Mouse (Mus musculus): ENCODE data around the gene Trmt112. TPM values are rescaled to one million over a fixed set of nuclear protein-coding genes. Genes with fewer than 3 reads are reported as not detected.

Gene Trmt112
- polyA plus RNA-seq, 1 experiment from 2014 or later, result 169 TPM

GRCm38 (mm10) chr19:6947742-6948141 is 38.2 kb downstream of the Trmt112 start:
- no peak for ATAC-seq (replicated peaks; ENCODE audit: low FRiP score)
- no peak for DNase-seq (ENCODE audit: low spot score)
- H3K9me3 ChIP-seq (ENCODE audit: control insufficient read depth, low read length), result no peaks in the 10 kb centered on the region
- H3K27me3 ChIP-seq (replicated peaks; ENCODE audit: control insufficient read depth, insufficient read depth, low read length), result no peaks in the 10 kb centered on the region
- WGBS, result 56% methylated on average over 4 of the region's 4 CpGs
- H3K4me3 ChIP-seq (ENCODE audit: low read depth, low read length), result no peak overlapping the region
- peaks cover 26% of the 10 kb centered on the region for H3K4me1 ChIP-seq (replicated peaks; ENCODE audit: control insufficient read depth, insufficient read depth, low read length)
- H3K9ac ChIP-seq (ENCODE audit: low read depth, low read length), result no peak overlapping the region
- H3K27ac ChIP-seq (ENCODE audit: low read depth, low read length), result no peak overlapping the region
- H3K4me2 ChIP-seq, result no peak overlapping the region
- 0 out of 2 replicates have a peak, but pooled peaks cover 3% of the 10 kb centered on the region for H3K36me3 ChIP-seq (ENCODE audit: control insufficient read depth, insufficient read depth, low read length)

GRCm38 (mm10) chr19:6948186-6948585 is 38.7 kb downstream of the Trmt112 start:
- ATAC-seq (replicated peaks; ENCODE audit: low FRiP score), result no peak
- WGBS, result 83% methylated on average over 4 of the region's 4 CpGs
- Histone ChIP-seq H3K27me3 (replicated peaks; ENCODE audit: control insufficient read depth, insufficient read depth, low read length) (no peaks in the 10 kb centered on the region), H3K9ac (ENCODE audit: low read depth, low read length) (no peak overlapping the region), H3K4me2 (no peak overlapping the region), H3K36me3 (ENCODE audit: control insufficient read depth, insufficient read depth, low read length) (0 out of 2 replicates have a peak, but pooled peaks cover 3% of the 10 kb centered on the region), H3K4me3 (ENCODE audit: low read depth, low read length) (no peak overlapping the region), H3K9me3 (ENCODE audit: control insufficient read depth, low read length) (no peaks in the 10 kb centered on the region), H3K27ac (ENCODE audit: low read depth, low read length) (no peak overlapping the region), H3K4me1 (replicated peaks; ENCODE audit: control insufficient read depth, insufficient read depth, low read length) (peaks cover 26% of the 10 kb centered on the region)
- DNase-seq (ENCODE audit: low spot score), result no peak

- no peak overlapping the region for H3K4me3 ChIP-seq (ENCODE audit: low read depth, low read length)
- H3K9me3 ChIP-seq (ENCODE audit: control insufficient read depth, low read length), result no peaks in the 10 kb centered on the region
- DNase-seq (ENCODE audit: low spot score) (no peak), ATAC-seq (replicated peaks; ENCODE audit: low FRiP score) (no peak)
- WGBS, result 88% methylated on average over 5 of the region's 5 CpGs
- H3K4me1 ChIP-seq (replicated peaks; ENCODE audit: control insufficient read depth, insufficient read depth, low read length), result peaks cover 27% of the 10 kb centered on the region
- no peaks in the 10 kb centered on the region for H3K27me3 ChIP-seq (replicated peaks; ENCODE audit: control insufficient read depth, insufficient read depth, low read length)
- peaks cover 6% of the 10 kb centered on the region; the same call in 1 of the 2 replicates for H3K36me3 ChIP-seq (ENCODE audit: control insufficient read depth, insufficient read depth, low read length)
- H3K4me2 ChIP-seq, result peak overlapping the region; percentile 98
- H3K27ac ChIP-seq (ENCODE audit: low read depth, low read length), result no peak overlapping the region
- H3K9ac ChIP-seq (ENCODE audit: low read depth, low read length), result 0 out of 2 replicates have a peak overlapping the region, but pooled peaks have one; percentile 1
Measured at GRCm38 (mm10) chr19:6949532-6949931, 40.0 kb downstream of the Trmt112 start.

GRCm38 (mm10) chr19:6949951-6950350 is 40.5 kb downstream of the Trmt112 start:
- DNase-seq (ENCODE audit: low spot score) (no peak), ATAC-seq (replicated peaks; ENCODE audit: low FRiP score) (no peak)
- no peaks in the 10 kb centered on the region for H3K27me3 ChIP-seq (replicated peaks; ENCODE audit: control insufficient read depth, insufficient read depth, low read length)
- H3K9me3 ChIP-seq (ENCODE audit: control insufficient read depth, low read length), result no peaks in the 10 kb centered on the region
- peaks cover 27% of the 10 kb centered on the region for H3K4me1 ChIP-seq (replicated peaks; ENCODE audit: control insufficient read depth, insufficient read depth, low read length)
- peak overlapping the region; percentile 89 for H3K9ac ChIP-seq (ENCODE audit: low read depth, low read length)
- no peak overlapping the region for H3K27ac ChIP-seq (ENCODE audit: low read depth, low read length)
- H3K36me3 ChIP-seq (ENCODE audit: control insufficient read depth, insufficient read depth, low read length), result peaks cover 9% of the 10 kb centered on the region; the same call in 1 of the 2 replicates
- H3K4me2 ChIP-seq, result peak overlapping the region; percentile 98
- 62% methylated on average over 5 of the region's 5 CpGs for WGBS
- H3K4me3 ChIP-seq (ENCODE audit: low read depth, low read length), result peak overlapping the region; percentile 64

GRCm38 (mm10) chr19:6950613-6951153 is 41.2 kb downstream of the Trmt112 start:
- Histone ChIP-seq H3K27me3 (replicated peaks; ENCODE audit: control insufficient read depth, insufficient read depth, low read length) (no peaks in the 10 kb centered on the region), H3K4me1 (replicated peaks; ENCODE audit: control insufficient read depth, insufficient read depth, low read length) (peaks cover 27% of the 10 kb centered on the region), H3K27ac (ENCODE audit: low read depth, low read length) (peak overlapping the region; percentile 98), H3K4me2 (peak overlapping the region; percentile 98), H3K4me3 (ENCODE audit: low read depth, low read length) (peak overlapping the region; percentile 64), H3K36me3 (ENCODE audit: control insufficient read depth, insufficient read depth, low read length) (peaks cover 10% of the 10 kb centered on the region; the same call in 1 of the 2 replicates), H3K9ac (ENCODE audit: low read depth, low read length) (peak overlapping the region; percentile 89), H3K9me3 (ENCODE audit: control insufficient read depth, low read length) (no peaks in the 10 kb centered on the region)
- peak; percentile 71 for DNase-seq (ENCODE audit: low spot score)
- ATAC-seq (replicated peaks; ENCODE audit: low FRiP score), result peak; percentile 34
- WGBS, result under 1% methylated on average over 28 of the region's 28 CpGs

- Histone ChIP-seq H3K4me1 (replicated peaks; ENCODE audit: control insufficient read depth, insufficient read depth, low read length) (peaks cover 27% of the 10 kb centered on the region), H3K27ac (ENCODE audit: low read depth, low read length) (peak overlapping the region; percentile 98), H3K4me3 (ENCODE audit: low read depth, low read length) (peak overlapping the region; percentile 64), H3K36me3 (ENCODE audit: control insufficient read depth, insufficient read depth, low read length) (peaks cover 10% of the 10 kb centered on the region; the same call in 1 of the 2 replicates), H3K9me3 (ENCODE audit: control insufficient read depth, low read length) (no peaks in the 10 kb centered on the region), H3K27me3 (replicated peaks; ENCODE audit: control insufficient read depth, insufficient read depth, low read length) (no peaks in the 10 kb centered on the region), H3K4me2 (peak overlapping the region; percentile 98), H3K9ac (ENCODE audit: low read depth, low read length) (peak overlapping the region; percentile 89)
- ATAC-seq (replicated peaks; ENCODE audit: low FRiP score) (peak; percentile 73), DNase-seq (ENCODE audit: low spot score) (peak; percentile 87)
- WGBS, result 0% methylated on average over 35 of the region's 35 CpGs
Measured at GRCm38 (mm10) chr19:6951381-6951968, 42.0 kb downstream of the Trmt112 start.

GRCm38 (mm10) chr19:6951994-6952711 is 42.7 kb downstream of the Trmt112 start:
- Histone ChIP-seq H3K9me3 (ENCODE audit: control insufficient read depth, low read length) (no peaks in the 10 kb centered on the region), H3K4me1 (replicated peaks; ENCODE audit: control insufficient read depth, insufficient read depth, low read length) (peaks cover 27% of the 10 kb centered on the region), H3K36me3 (ENCODE audit: control insufficient read depth, insufficient read depth, low read length) (peaks cover 15% of the 10 kb centered on the region), H3K4me3 (ENCODE audit: low read depth, low read length) (peak overlapping the region; percentile 64), H3K27ac (ENCODE audit: low read depth, low read length) (peak overlapping the region; percentile 98), H3K4me2 (peak overlapping the region; percentile 98), H3K9ac (ENCODE audit: low read depth, low read length) (peak overlapping the region; percentile 89), H3K27me3 (replicated peaks; ENCODE audit: control insufficient read depth, insufficient read depth, low read length) (no peaks in the 10 kb centered on the region)
- peak; percentile 77 for DNase-seq (ENCODE audit: low spot score)
- peak; percentile 51 for ATAC-seq (replicated peaks; ENCODE audit: low FRiP score)
- 2% methylated on average over 31 of the region's 31 CpGs for WGBS

- Histone ChIP-seq H3K4me2 (peak overlapping the region; percentile 98), H3K36me3 (ENCODE audit: control insufficient read depth, insufficient read depth, low read length) (peaks cover 16% of the 10 kb centered on the region), H3K9me3 (ENCODE audit: control insufficient read depth, low read length) (no peaks in the 10 kb centered on the region), H3K9ac (ENCODE audit: low read depth, low read length) (peak overlapping the region; percentile 89), H3K27me3 (replicated peaks; ENCODE audit: control insufficient read depth, insufficient read depth, low read length) (no peaks in the 10 kb centered on the region), H3K4me3 (ENCODE audit: low read depth, low read length) (peak overlapping the region; percentile 64), H3K27ac (ENCODE audit: low read depth, low read length) (peak overlapping the region; percentile 98), H3K4me1 (replicated peaks; ENCODE audit: control insufficient read depth, insufficient read depth, low read length) (peaks cover 27% of the 10 kb centered on the region)
- DNase-seq (ENCODE audit: low spot score) (no peak), ATAC-seq (replicated peaks; ENCODE audit: low FRiP score) (no peak)
- WGBS, result 4% methylated on average over 3 of the region's 3 CpGs
Measured at GRCm38 (mm10) chr19:6952712-6953037, 43.2 kb downstream of the Trmt112 start.
